ENCODE assay signal across 8 mouse cellular contexts in the genomic region with DNA sequence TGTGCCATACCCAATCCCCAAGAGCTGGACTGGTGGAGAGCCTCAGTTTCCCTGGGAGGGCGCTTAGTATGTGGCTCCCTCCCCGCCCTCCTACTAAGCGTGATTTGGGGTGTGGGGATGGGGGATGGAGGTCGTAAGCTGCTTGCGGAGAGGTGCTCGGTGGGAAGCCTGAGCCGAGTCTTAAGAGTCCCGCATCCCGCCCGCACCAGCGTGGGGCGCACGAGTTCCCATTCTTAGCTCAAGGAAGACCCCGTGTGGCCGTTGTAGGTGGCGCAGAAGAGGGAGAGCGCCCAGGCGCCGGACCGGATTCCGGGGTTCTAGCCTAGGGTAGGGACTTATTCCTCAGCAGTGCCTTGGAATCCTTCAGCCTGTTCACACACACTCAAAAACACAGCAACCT. TPM values are rescaled to one million over a fixed set of nuclear protein-coding genes. Genes with fewer than 3 reads are reported as not detected.
A peak's percentile ranks its signal among the peaks of the same experiment; 100 is the strongest.
DNase-seq lines count a peak whose midpoint lies in the region; ATAC-seq lines count a peak whose summit lies in the region.

No protein-coding gene starts in this region.

- no peaks in the 10 kb centered on the region; the same call in 1 of the 2 replicates for H3K36me3 ChIP-seq in erythroblast, embryonic 14.5 days (ENCODE audit: control insufficient read depth)
- no peaks in the 10 kb centered on the region for H3K36me3 ChIP-seq in limb, embryonic 11.5 days (ENCODE audit: control insufficient read depth, insufficient read depth, low read length)
- no peaks in the 10 kb centered on the region for H3K36me3 ChIP-seq in midbrain, embryonic 11.5 days (ENCODE audit: control insufficient read depth, insufficient read depth, low read length)

- H3K27ac ChIP-seq in limb, embryonic 11.5 days (replicated peaks; ENCODE audit: low read depth, low read length): no peak overlapping the region
- H3K27ac ChIP-seq in midbrain, embryonic 11.5 days (ENCODE audit: low read depth, low read length): no peak overlapping the region

- peak overlapping the region; percentile 41 for H3K4me2 ChIP-seq in limb, embryonic 11.5 days (ENCODE audit: low read depth, severe bottlenecking)
- H3K4me2 ChIP-seq in midbrain, embryonic 11.5 days: peak overlapping the region; percentile 11; the same call in 1 of the 2 replicates

- under 1% methylated on average over 21 of the region's 21 CpGs for WGBS in limb, embryonic 11.5 days
- under 1% methylated on average over 21 of the region's 21 CpGs for WGBS in midbrain, embryonic 11.5 days

- peak; percentile 62 to 63 for ATAC-seq in hematopoietic stem cell, adult 5-6 weeks (replicated peaks in 1 of 2; ENCODE audit: insufficient read depth in 1 of 2, low FRiP score in 2 of 2, low TSS enrichment in 1 of 2, low read depth in 1 of 2, poor library complexity in 2 of 2, severe bottlenecking in 2 of 2)
- no peak for ATAC-seq in limb, embryonic 11.5 days (ENCODE audit: insufficient number of reproducible peaks, low FRiP score, low TSS enrichment, low read depth)
- ATAC-seq in midbrain, embryonic 11.5 days (ENCODE audit: low FRiP score): peak; percentile 54

- intact Hi-C loops in heart, postnatal 25 days (cut with DNase I): loop anchor here (1.0 kb wide), 1 partner anchor 123 kb away; no protein-coding TSS in a partner anchor

- peaks cover 2% of the 10 kb centered on the region; the same call in 1 of the 2 replicates for H3K9me3 ChIP-seq in erythroblast, embryonic 14.5 days (ENCODE audit: control insufficient read depth, low read length)
- H3K9me3 ChIP-seq in limb, embryonic 11.5 days (ENCODE audit: control insufficient read depth, low read length): no peaks in the 10 kb centered on the region; the same call in 1 of the 2 replicates
- H3K9me3 ChIP-seq in midbrain, embryonic 11.5 days (ENCODE audit: control insufficient read depth, low read length): no peaks in the 10 kb centered on the region

- DNase-seq in heart, adult 18-20 months: peak; percentile 54 to 76
- no peak for DNase-seq in heart, postnatal 25 days (ENCODE audit: low spot score)
- DNase-seq in adrenal gland, adult 2 months: peak; percentile 67
- peak; percentile 85 for DNase-seq in limb, embryonic 11.5 days (ENCODE audit: low spot score)
- peak; percentile 94 for DNase-seq in midbrain, embryonic 11.5 days (ENCODE audit: low spot score, missing footprints)
- peak; percentile 63 to 81 for DNase-seq in spleen, postnatal 4 days (ENCODE audit: low spot score in 2 of 2)

- peaks cover 18% of the 10 kb centered on the region for H3K4me1 ChIP-seq in erythroblast, embryonic 14.5 days (ENCODE audit: control insufficient read depth)
- H3K4me1 ChIP-seq in limb, embryonic 11.5 days (ENCODE audit: control insufficient read depth, insufficient read depth, low read length): peaks cover 21% of the 10 kb centered on the region
- H3K4me1 ChIP-seq in midbrain, embryonic 11.5 days (ENCODE audit: control insufficient read depth, insufficient read depth, low read length): peaks cover 7% of the 10 kb centered on the region; the same call in 1 of the 2 replicates

- no peak overlapping the region for H3K9ac ChIP-seq in limb, embryonic 11.5 days (ENCODE audit: low read length)
- no peak overlapping the region for H3K9ac ChIP-seq in midbrain, embryonic 11.5 days (ENCODE audit: low read length)

- peak overlapping the region; percentile 12 for H3K4me3 ChIP-seq in erythroblast, embryonic 14.5 days (replicated peaks)
- peak overlapping the region; percentile 8 for H3K4me3 ChIP-seq in limb, embryonic 11.5 days (ENCODE audit: low read depth, low read length)
- H3K4me3 ChIP-seq in midbrain, embryonic 11.5 days (ENCODE audit: low read depth, low read length): no peak overlapping the region

- H3K27me3 ChIP-seq in erythroblast, embryonic 14.5 days (ENCODE audit: control insufficient read depth): peaks cover 75% of the 10 kb centered on the region
- 0 out of 2 replicates have a peak, but pooled peaks cover 5% of the 10 kb centered on the region for H3K27me3 ChIP-seq in limb, embryonic 11.5 days (ENCODE audit: control insufficient read depth, insufficient read depth, low read length)
- peaks cover 50% of the 10 kb centered on the region for H3K27me3 ChIP-seq in midbrain, embryonic 11.5 days (ENCODE audit: control insufficient read depth, insufficient read depth, low read length)

RNA-seq across cellular contexts. Expression of a gene that starts 16.2 kb away (rescaled TPM):
- 10 to 100 TPM; 10.9 to 12.9 TPM for total RNA-seq in heart, adult 18-20 months (2021)
- 10 to 100 TPM; 12.2 to 14.1 TPM for total RNA-seq in heart, postnatal 25 days (2021)
- total RNA-seq in adrenal gland, adult 2 months (2021): 10 to 100 TPM; 11.0 to 16.7 TPM
- polyA plus RNA-seq in adrenal gland, adult 2 months (2012; rRNA removed): 16.6 and 17.1 TPM in 2 replicates
- 0.07 and 0.19 TPM in 2 replicates for polyA plus RNA-seq in erythroblast, embryonic 14.5 days (2012)
- total RNA-seq in hematopoietic stem cell, adult 5-6 weeks (2017): 3.7 and 6.1 TPM in 2 replicates
- polyA plus RNA-seq in limb, embryonic 11.5 days (2014; fragmentation: Nextera tagmentation; extraction: Ambion mirVana): 14.4 and 14.7 TPM in 2 replicates
- polyA plus RNA-seq in midbrain, embryonic 11.5 days (2014; fragmentation: Nextera tagmentation; extraction: Ambion mirVana): 26.5 and 27.2 TPM in 2 replicates

RNA-seq across cellular contexts. Expression of a gene that starts 56.5 kb away (rescaled TPM):
- total RNA-seq in heart, adult 18-20 months (2021): 10 to 100 TPM; 49.8 to 53.1 TPM
- 10 to 100 TPM; 55.9 to 63.9 TPM for total RNA-seq in heart, postnatal 25 days (2021)
- 10 to 100 TPM; 76.3 to 80.2 TPM for total RNA-seq in adrenal gland, adult 2 months (2021)
- 4.4 and 4.7 TPM in 2 replicates for polyA plus RNA-seq in adrenal gland, adult 2 months (2012; rRNA removed)
- 0.74 and 0.95 TPM in 2 replicates for polyA plus RNA-seq in erythroblast, embryonic 14.5 days (2012)
- total RNA-seq in hematopoietic stem cell, adult 5-6 weeks (2017): 211 and 226 TPM in 2 replicates
- 210 and 225 TPM in 2 replicates for polyA plus RNA-seq in limb, embryonic 11.5 days (2014; fragmentation: Nextera tagmentation; extraction: Ambion mirVana)
- 206 and 218 TPM in 2 replicates for polyA plus RNA-seq in midbrain, embryonic 11.5 days (2014; fragmentation: Nextera tagmentation; extraction: Ambion mirVana)

RNA-seq across cellular contexts. Expression of a gene that starts 57.1 kb away (rescaled TPM):
- 100 to 1,000 TPM; 147 to 150 TPM for total RNA-seq in heart, adult 18-20 months (2021)
- total RNA-seq in heart, postnatal 25 days (2021): 100 to 1,000 TPM; 133 to 153 TPM
- total RNA-seq in adrenal gland, adult 2 months (2021): 100 to 1,000 TPM; 140 to 208 TPM
- 8.1 TPM in 2 replicates for polyA plus RNA-seq in adrenal gland, adult 2 months (2012; rRNA removed)
- 6.0 and 6.4 TPM in 2 replicates for polyA plus RNA-seq in erythroblast, embryonic 14.5 days (2012)
- total RNA-seq in hematopoietic stem cell, adult 5-6 weeks (2017): 1,381 and 2,732 TPM in 2 replicates
- 1,585 and 1,592 TPM in 2 replicates for polyA plus RNA-seq in limb, embryonic 11.5 days (2014; fragmentation: Nextera tagmentation; extraction: Ambion mirVana)
- polyA plus RNA-seq in midbrain, embryonic 11.5 days (2014; fragmentation: Nextera tagmentation; extraction: Ambion mirVana): 1,348 and 1,391 TPM in 2 replicates
